Mouse (Mus musculus) embryo, embryonic 11.5 days (tissue): ENCODE measurements around the gene Sspn.

Source experiments
- DNase-seq: peaks from one replicate; pipeline ENCODE4 v3.0.0-alpha.2; 2012; ENCODE audit warnings: low read depth, low spot score

Gene Sspn

GRCm38 (mm10) chr6:145973356-145973755 is 41.9 kb downstream of the Sspn start:
- DNase-seq = no peak

- DNase-seq = no peak
Measured at GRCm38 (mm10) chr6:145974766-145975165, 43.3 kb downstream of the Sspn start.

DNA sequence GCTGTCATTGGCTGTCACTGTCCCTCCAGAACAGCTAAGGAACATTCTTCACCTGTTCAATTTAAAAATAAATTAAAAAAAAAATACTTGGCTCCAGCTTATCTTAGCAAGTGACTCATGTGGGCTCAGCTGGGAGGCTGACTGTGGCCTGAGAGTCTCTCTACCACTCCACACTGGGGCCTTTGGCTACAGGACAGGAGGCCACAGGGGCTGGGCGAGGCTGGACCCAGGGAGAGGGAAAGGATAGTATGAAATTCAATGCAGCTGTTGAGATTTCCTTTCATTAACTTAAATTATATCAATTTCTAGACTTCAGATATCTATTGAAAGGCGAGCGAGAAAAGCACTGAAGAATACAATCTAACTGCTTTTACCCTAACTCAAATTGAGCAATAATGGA is 45.9 kb downstream of the Sspn start:
- DNase-seq = no peak

DNA sequence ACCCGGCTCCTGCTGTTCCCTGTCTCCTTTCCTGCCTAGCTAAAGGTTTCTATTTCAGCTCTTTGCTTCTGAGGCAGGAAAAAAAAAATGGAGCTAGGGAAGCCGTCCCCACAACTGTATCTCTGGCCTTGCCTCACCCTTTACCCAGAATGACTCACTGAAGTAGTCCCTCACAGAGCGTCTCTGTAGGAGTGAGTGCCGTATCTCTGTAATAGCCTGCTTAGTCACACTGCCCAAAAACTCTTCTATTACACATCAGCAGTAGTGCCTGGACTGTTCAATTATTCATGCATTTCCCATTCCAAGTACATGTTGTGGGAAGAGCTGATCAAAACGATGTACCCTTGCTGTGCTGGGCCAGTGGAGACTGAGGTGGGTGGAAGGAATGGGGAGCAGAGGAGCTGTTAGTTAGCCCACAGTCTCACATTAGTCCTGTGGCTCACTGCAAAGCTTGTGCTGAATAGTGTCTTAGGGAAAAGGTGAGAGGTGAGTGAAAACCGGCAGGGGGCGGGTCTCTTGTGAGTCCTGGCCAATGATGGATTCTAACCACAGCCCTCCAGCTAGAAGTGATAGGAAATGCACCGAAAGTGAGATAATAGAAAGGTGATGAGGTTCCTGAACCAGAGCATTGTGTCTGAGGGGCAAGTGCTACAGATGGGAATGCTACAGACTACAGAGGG is 46.5 kb downstream of the Sspn start:
- DNase-seq = no peak

GRCm38 (mm10) chr6:145981074-145981473 is 49.6 kb downstream of the Sspn start:
- no peak for DNase-seq

DNA sequence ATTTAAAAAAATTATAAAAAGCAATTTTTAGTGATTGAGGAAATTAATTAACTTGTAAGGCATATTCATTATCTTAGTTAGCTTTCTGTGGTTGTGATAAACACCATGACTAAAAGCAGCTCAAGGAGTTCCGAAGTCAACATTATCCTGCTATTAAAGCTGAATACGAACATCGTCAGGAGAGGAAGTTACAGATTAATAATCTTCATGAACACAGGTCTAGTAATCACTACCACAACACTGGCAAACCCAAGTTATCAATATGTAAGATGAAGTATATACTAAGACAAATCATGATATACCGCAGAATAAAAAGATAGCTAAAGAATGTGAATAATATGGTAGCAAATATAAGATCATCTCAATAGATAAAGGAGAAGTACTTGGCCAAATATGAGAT is 50.9 kb downstream of the Sspn start:
- no peak for DNase-seq

GRCm38 (mm10) chr6:145990578-145990977 is 59.1 kb downstream of the Sspn start:
- DNase-seq = no peak

DNA sequence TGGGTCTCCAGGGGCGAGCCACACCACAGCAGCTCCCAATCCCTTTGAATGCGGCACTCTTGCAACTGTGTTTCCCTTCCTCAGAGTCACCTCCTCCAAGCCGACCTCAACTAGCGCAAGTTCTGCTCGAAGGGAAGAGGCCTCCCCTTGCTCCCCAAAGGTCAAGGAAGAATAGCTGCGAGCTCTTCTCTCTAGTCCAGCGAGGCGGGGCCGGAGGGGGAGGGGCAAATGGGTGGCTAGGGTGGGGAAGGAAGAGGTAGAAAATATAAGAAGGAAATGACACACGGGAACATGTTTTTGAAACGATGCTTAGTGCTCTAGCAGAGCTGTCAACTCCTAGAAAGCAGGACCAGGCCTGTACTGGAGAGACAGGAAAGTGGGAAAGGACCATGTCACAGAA is 61.1 kb downstream of the Sspn start:
- DNase-seq = no peak

- DNase-seq = no peak
Measured at GRCm38 (mm10) chr6:145992985-145993384, 61.5 kb downstream of the Sspn start.

DNA sequence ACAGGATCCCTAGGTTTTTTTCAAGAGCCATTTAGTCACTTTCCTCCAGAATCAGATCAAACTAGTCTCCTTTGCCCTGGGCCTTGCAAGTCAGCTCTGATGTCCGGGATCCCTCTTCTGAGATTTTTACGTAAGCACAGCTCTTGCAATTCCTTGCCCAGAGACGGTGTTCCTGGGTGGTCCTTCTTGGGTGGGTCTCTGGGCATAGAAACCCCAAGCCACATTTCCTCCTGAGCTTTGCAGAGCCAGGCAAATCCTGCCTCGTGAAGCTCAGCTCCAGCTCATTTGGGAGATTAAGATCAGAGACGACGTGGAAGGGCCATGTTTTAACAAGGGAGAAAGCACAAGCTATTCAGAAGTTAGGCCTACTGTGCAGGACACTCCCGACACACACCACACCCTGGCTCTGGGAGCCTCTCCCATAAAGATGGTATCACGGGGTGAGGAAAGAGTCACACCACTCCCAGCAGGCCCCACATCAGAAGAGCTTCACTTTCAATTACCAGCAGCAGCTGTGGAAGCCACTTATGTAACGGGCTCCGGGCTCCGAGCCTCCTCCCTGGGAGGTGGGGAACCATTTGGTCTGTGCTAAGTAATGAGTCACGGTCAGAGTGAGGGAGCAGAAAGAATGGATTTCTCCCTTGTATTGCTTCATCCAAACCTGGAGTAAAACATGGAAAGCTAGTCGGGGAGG is 67.0 kb downstream of the Sspn start:
- no peak for DNase-seq

DNA sequence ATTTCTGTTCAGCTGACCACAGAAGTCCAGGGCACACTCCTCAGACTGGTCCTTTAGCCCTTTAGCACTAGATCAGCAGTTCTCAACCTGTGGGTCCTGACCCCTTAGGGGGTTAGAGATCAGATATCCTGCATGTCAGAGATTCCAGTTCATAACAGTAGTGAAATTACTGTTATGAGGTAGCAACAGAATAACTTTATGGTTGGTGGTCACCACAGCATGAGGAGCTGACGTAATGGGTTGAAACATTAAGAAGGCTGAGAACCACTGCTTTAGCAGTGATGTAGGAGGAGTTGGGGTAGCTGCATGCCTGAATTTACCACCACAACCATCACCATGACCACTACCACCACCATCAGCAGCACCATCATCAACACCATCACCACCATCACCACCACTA is 69.3 kb downstream of the Sspn start:
- DNase-seq = no peak

GRCm38 (mm10) chr6:146001396-146002191 is 70.2 kb downstream of the Sspn start:
- DNase-seq = no peak

GRCm38 (mm10) chr6:146004174-146004601 is 72.7 kb downstream of the Sspn start:
- no peak for DNase-seq

- DNase-seq = no peak
Measured at GRCm38 (mm10) chr6:146005129-146005886, 73.9 kb downstream of the Sspn start.

GRCm38 (mm10) chr6:146005935-146006564 is 74.6 kb downstream of the Sspn start:
- DNase-seq = no peak

DNA sequence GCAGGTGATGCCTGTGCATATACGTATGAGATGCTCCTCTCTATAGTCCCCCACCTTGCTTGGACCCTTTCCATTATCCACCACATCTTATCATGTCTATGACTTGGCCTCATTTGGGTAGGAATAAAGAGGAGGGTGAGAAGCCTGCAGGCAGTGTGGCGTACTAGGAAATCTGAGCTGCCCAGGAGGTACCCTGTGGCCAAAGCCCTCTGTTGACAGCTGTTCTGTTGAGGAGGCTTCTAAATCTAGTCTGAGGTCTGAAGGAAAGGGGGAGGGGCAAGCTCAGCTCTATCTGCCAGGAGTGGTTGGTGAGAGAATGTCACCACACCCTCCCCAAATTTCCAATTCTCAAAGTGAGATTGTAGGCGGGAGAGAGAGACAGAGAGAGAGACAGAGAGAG is 75.3 kb downstream of the Sspn start:
- no peak for DNase-seq

DNA sequence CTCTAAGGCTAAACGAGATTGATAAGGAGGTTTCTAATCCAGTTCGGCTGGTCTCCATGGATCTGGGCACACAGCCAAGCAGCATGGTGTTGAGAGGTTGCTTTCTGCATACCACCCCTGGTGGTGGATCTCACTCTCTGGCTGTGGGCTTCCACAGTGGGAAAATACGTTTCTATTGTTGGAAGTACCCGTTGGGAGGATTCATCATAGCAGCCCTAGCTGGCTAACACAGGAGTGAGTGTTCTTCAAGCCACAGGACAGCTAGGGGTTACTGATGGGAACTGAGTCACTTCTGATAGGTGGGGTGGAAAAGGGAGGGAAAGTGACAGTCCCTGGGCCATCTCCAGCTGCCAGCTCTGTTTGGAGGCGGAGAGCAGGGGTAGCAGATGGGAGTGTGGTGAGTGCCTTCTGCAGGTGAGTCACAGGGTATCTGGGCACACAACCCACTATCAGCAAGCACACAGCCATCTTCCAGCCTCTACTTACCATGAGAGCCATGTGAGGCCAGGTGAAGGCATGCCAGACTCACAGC is 77.1 kb downstream of the Sspn start:
- no peak for DNase-seq

GRCm38 (mm10) chr6:146009163-146009915 is 77.9 kb downstream of the Sspn start:
- no peak for DNase-seq

- DNase-seq = no peak
Measured at GRCm38 (mm10) chr6:146010093-146010764, 78.8 kb downstream of the Sspn start.

GRCm38 (mm10) chr6:146014312-146014711 is 82.9 kb downstream of the Sspn start:
- no peak for DNase-seq
